Mouse (Mus musculus) olfactory bulb, adult 2 months (tissue): Measurements from ENCODE around the gene Zfp385a.

Experiments
- CTCF ChIP-seq: fragments of 200-500 bp; IDR thresholded peaks from 2 replicates; pipeline ENCODE4 v1.5.1; 2012; ENCODE audit warnings: low read depth, mild to moderate bottlenecking, low read length, moderate library complexity; ENCODE audit not compliant: insufficient read depth
- POLR2A ChIP-seq: fragments of 200-500 bp; IDR thresholded peaks from 2 replicates; pipeline ENCODE4 v1.6.1; 2012; ENCODE audit warnings: mild to moderate bottlenecking, low read depth, low read length, moderate library complexity; ENCODE audit not compliant: insufficient read depth

- TF ChIP-seq CTCF = no peak
- no peak for TF ChIP-seq POLR2A
Measured at GRCm38 (mm10) chr15:103335488-103336235, 4.2 kb downstream of the Zfp385a start.
